Mouse (Mus musculus) C2C12 (cell line): ENCODE measurements around the gene Snx4.

Experiments used
- CEBPB ChIP-seq: IDR thresholded peaks from one replicate; pipeline ENCODE4 v1.6.1; 2011; ENCODE audit warnings: low read depth, mild to moderate bottlenecking, control low read depth, moderate library complexity
- CTCF ChIP-seq: IDR thresholded peaks from one replicate; pipeline ENCODE4 v1.5.1; 2011; ENCODE audit not compliant: control insufficient read depth, insufficient read depth, insufficient read length

DNA sequence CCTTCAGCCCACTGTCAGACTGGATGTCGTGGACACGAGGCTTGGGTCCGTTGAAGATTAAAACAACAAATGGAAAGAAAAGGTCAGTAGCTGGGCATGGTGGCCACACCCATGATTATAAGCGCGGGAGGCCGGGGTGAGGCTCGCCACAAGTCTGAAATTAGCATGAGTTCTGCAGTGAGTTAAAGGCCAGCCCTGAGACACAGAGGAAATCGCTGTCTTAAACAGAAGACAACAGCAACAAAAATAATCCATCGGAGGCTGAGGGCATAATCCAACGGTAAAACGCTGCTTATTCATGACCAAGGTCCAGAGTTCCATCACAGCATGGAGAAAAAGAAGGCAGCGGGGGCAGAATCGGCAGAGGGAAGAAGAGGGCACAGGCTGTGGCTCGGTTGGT is 81.8 kb downstream of the Snx4 start:
- TF ChIP-seq CEBPB (no peak), CTCF (no peak)
